Mouse (Mus musculus) heart, postnatal 0 days (tissue): ENCODE measurements around the gene Praf2.

Experiments
- CTCF ChIP-seq: IDR thresholded peaks from 2 replicates; pipeline ENCODE4 v1.5.1; 2016; ENCODE audit warnings: antibody characterized with exemption, control low read depth, low read depth
- EP300 ChIP-seq: IDR thresholded peaks from 2 replicates; pipeline ENCODE4 v1.6.1; 2016; ENCODE audit warnings: antibody characterized with exemption, low read depth

GRCm38 (mm10) chrX:7680864-7681263 lies 47.4 kb upstream of the Praf2 start, which contains the start of gene Magix:
- TF ChIP-seq CTCF (no peak), EP300 (no peak)
